Mouse (Mus musculus) G1E-ER4 (cell line): ENCODE measurements around the gene Zfp385a. TPM values are rescaled to one million over a fixed set of nuclear protein-coding genes. Genes with fewer than 3 reads are reported as not detected.

Experiments used
- GATA1 ChIP-seq: IDR thresholded peaks from one replicate; pipeline ENCODE4 v1.8.0; 2012; ENCODE audit warnings: low read length, inconsistent platforms
- polyA plus RNA-seq: library from polyadenylated mRNA; stranded (reverse); fragments of >175 nt; gene quantifications from 2 replicates; pipeline ENCODE4 v1.2.3, GENCODE M21; 2012

The Zfp385a gene
- polyA plus RNA-seq, 1 experiment = 673 TPM

DNA sequence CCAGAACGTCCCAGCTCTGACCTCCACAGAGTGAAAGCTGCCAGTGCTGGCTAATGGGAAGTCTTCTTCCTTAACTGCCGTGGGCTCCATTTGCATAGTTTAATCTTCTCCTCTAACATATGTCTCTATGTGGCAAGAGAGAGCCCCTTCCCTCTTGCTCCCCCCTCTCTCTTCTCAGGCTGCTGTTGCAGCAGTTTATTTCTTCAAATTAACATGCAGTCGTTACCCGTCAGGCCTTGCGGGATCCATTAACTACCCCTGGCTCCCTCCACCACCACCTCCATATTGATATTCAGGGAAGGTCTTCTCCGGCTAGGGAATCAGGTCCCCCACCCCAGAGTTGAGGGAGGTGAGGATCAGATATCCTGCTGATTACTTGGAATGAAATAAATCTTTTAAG lies 42.6 kb downstream of the Zfp385a start:
- no peak for TF ChIP-seq GATA1

DNA sequence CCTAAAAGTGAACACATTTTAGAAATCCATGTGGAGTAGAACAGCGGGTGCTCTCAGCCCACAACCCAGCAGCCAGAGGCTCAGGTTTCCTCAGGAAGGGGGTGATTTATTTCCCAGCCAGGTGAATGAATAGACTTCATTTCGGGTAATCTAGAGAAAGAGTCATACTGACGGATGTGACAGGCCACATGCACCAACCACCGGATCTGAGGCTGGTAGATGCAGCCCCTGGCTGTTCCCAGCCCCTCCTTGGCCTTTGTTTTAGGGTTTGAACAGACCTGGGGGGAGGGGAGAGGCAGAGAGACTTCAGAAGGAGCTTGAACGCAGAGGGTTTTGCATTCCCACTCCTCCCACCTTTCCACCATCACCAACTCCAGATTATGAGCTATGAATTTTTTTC lies 44.0 kb downstream of the Zfp385a start:
- no peak for TF ChIP-seq GATA1

DNA sequence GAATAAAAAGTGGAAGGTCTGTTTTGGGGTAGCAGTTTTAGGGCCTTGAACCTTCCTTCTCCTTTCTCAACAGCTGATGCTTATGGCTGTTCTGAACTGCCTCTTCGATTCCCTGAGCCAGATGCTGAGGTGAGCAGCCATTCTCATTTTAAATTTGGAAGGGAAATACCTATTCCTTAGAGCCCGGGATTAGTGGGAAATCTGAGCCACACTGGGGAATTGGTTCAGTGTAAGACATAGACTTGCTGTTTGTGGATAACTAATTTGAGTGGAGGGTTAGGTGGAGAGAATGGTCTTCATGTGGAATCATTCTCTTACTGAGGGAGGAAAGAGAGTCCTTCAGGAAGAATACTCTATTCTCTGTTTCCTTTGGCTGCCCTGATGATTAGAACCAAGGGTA lies 45.2 kb downstream of the Zfp385a start:
- no peak for TF ChIP-seq GATA1

DNA sequence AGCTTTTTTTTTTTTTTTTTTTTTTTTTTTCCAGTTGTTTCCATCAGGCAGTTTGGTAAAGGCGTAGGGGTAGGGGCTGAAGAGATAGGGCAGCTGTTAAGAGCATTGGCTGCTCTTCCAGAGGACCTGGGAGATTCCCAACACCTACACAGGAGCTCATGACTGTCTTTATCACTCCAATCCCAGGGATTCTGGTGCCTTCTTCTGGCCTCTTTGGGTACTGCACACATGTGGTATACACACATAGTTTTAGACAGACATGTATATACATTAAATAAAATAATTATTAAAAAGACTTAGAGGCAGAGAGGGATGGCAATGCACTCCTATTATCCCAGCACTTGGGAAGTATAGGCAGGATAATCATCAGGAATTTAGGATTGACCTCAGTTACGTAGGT lies 46.5 kb downstream of the Zfp385a start:
- TF ChIP-seq GATA1 = no peak

DNA sequence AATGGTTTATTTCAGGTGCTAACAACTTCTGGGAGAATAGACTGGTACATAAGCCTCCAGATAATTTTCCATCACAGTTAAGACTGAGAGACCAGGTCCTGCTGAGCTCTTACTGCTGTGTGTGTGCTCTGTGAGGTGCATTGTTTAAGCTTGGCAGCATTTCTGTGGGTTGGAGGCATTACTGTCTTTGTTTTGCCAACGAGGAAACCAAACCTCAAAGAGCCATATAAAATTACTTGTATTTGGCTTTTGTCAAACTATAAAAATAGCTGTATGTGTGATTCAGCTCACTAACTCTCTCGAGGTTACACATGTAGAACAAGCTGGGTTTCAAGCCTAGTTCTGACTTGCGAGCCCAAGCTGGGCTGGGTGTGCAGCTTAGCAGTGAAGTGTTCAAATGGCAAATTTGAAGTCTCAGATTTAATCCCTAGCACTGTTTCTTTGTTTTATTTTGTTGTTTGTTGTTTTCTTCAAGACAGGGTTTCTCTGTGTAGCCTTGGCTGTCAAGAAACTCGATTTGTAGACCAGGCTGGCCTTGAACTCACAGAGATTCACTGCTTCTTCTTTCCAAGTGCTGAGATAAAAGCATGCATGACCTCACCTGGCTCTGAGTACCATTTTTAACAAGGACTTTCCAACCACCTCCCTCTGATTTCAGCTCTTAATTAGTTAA lies 47.1 kb downstream of the Zfp385a start:
- no peak for TF ChIP-seq GATA1

DNA sequence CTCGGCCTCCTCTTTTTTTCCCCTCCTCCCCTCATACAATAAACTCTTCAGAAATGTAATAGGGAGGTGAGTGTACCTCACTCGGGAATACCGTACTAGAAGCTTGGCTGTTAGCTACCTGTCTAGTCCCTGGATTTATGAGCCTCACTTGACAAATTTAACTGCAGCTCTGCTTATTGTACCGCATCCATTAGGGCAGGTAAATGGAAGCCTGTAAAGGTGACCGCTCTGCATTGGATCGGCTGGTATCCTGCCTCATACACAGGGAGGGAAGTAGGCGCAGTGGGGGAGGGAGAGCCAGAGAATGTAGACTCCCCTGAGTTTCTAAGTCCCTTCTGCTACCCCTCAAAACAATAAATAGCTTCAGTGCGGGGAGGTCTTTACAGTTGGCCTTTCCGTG lies 49.0 kb downstream of the Zfp385a start:
- TF ChIP-seq GATA1 = no peak

DNA sequence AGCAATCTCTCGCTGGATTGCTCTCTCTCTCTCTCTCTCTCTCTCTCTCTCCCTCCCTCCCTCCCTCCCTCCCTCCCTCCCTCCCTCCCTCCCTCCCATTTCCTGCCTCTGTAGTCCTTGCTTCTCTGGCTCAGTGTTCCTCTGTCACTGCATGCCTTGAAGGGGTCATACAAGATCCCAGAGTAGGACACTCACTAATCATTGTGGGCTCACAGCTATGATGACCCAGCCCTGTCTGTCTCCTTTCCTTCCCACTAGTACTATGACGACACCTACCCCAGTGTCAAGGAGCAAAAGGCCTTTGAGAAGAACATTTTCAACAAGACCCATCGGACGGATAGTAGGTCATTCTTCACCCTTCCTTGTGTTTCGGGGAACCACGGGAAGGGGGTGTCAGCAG lies 49.5 kb downstream of the Zfp385a start:
- no peak for TF ChIP-seq GATA1

DNA sequence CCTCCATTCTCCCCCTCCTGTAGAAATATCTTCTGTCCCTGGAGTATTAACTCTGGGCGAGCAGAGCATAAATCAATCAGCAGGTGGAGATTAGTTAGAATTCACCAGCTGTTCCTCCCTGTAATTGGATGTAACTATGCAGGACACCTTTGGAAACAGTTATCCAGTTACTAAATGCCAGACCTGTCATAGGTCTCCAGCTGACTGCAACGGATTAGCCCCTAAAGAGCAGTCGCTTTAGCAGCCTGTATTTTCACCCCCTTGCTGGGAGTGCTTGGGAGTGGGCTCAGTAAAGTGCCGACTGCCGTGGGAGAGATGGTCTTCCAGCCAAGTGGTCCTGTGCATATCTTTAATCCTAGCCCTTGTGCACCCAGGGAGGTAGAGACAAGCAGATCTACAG lies 50.3 kb downstream of the Zfp385a start:
- TF ChIP-seq GATA1 = no peak

DNA sequence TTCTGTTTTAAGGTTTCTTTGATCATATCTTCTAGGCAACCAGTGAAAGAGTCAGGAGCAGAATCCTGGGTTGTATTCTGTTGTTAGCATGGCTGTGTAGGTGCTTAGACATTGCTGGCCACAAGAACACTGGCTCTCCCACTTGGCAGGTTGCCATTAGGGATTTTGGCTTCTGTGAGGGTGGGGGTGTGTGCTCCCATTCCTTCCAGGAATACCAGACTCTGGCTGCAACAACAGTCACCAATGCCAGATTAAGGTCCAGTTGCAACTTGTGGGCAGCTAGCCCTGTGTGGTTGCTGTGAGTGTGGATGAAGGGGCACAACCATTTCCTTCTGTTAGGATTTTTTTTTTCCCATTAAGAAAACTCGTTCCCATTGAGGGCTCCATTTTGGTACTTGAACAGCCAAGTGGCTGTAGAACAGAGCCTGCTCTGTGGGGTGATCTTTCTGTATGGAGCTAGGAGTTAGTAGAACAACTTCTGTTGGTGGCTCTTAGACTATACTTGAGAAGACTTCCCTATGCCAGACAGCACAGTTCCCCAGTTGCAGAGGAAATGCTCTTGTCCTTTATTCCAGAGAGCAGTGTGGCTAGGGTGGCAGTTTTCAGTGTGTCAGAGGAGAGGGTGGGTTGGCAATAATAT lies 54.0 kb downstream of the Zfp385a start:
- no peak for TF ChIP-seq GATA1

DNA sequence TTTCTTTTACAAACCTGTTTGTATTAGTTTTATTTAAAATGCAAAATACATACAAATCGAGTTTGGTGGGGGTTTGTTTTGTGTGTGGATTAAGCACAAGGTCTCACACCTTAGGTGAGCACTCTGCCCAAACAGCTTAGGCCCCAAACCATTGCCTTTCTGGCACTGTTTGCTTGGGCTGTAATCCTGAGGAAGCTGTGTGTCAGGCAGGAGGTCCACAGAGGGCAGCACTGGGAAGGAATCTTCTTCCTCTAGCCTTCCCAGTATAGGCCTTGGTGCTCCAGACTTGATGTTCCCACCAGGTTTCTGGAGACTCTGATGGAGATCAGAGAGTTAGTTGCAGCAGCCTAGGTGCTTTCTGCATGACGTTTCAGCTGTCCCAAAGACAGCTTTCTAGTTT lies 55.2 kb downstream of the Zfp385a start:
- no peak for TF ChIP-seq GATA1

DNA sequence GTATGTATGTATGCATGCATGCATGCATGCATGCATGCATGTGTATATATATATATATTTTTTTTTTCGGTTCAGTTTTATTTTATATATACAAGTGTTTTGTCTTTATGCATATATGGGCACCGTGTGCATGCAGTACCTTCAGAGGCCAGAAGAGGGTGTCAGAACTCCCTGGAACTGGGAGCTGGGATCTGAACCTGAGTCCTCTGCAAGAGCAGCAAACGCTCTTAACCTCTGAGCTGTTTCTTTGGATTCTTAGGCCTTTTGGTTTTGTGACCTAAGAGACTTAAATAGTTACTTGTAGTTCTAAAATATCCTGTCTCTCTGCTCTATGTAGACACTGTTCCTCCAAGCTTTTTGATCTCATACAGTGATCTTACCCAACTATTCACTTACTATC lies 55.8 kb downstream of the Zfp385a start:
- no peak for TF ChIP-seq GATA1

DNA sequence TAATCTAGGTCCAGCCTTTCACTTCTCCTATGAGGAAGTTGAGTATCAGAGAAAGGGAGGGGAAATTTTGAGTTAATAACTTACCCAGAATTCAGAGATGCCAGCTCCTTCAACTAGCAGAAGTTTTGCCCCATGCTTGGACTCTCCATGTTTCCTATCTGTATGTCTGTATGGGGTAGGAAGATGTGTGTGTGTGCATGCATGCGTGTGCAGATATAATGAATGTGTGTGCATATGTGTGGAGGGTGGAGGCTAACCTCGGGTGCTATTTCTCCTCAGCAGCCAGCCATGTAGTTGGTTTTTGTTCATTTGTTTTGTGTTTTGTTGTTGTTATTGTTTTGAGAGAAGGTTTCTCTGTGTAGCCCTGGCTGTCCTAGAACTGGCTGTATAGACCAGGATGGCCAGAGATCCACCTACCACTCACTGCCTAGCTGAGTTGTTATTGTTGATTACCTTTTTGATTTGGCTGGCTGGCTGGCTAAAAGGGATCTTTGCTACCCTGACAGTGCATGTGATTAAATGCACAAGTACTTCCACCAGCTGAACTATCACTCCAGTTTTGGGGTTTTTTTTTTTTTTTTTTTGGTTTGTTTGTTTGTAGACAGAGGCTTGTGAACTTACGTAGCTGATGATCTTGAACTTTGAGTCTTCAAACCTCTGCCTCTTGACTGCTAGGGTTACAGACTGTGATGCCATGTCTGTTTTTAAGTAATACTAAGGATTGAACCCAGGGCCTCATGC lies 58.3 kb downstream of the Zfp385a start:
- TF ChIP-seq GATA1 = no peak

DNA sequence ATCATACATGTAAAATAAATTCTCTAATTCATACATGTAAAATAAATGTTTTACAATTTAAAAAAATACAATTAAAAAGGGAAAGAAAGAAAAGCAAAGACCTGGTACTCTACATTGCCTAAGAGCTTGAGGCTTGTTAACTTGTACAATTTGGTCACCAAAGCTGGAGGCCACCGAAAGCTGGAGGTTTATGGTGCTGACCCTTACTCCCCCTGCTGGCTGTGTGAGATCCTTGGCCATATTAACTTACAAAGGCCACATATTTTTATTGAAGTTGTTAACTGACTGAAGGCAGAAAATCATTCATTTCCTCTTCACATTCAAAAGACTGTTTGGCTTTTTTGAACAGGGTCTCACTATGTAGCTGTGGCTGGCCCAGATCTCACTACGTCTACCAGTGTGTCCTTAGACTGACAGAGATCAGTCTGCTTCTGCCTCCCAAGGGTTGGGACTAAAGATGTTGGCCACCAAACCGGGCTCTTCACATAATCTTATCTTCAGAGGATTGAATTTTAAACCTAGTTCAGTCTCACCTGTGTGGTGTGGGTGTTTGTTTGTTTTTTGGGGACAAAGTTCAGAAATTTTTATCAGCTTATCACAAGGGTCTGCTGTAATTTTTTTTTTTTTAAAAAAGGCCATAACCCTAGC lies 59.0 kb downstream of the Zfp385a start:
- no peak for TF ChIP-seq GATA1

DNA sequence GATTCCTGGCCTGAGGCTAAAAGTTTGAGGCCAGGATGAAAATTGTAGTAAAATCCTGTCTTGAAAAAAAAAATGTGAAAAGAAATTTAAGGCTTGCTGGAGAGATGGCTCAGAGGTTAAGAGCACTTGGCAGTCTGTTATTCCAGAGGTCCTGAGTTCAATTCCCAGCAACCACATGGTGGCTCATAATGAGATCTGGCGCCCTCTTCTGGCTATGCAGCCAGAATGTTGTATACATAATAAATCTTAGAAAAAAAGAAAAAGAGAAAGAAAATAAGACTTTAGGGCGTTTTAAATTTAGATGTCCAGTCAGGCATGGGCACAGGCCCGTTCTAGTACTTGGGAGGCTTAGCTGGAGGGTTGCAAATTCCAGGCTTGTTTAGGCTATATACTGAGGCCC lies 60.1 kb downstream of the Zfp385a start:
- TF ChIP-seq GATA1 = no peak

DNA sequence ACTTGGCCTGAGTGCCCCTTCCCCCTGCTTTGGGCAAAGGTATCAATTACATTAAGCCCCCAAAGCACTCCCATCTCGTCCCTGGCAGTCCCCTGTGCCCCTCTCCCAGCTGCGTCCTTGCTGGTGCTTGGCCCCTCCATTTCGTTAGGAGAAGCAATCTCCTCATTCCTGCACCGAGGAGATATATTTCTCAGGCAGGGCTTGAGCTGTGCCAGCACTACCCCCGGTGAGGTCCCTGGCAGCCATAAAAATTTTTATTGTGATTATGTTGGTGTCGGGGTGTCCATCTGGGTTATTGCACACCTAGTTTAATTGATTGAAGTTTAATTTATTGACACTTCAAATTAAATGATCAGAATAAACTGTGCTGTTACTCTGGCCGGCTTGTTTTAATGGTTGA lies 61.9 kb downstream of the Zfp385a start:
- TF ChIP-seq GATA1 = no peak

DNA sequence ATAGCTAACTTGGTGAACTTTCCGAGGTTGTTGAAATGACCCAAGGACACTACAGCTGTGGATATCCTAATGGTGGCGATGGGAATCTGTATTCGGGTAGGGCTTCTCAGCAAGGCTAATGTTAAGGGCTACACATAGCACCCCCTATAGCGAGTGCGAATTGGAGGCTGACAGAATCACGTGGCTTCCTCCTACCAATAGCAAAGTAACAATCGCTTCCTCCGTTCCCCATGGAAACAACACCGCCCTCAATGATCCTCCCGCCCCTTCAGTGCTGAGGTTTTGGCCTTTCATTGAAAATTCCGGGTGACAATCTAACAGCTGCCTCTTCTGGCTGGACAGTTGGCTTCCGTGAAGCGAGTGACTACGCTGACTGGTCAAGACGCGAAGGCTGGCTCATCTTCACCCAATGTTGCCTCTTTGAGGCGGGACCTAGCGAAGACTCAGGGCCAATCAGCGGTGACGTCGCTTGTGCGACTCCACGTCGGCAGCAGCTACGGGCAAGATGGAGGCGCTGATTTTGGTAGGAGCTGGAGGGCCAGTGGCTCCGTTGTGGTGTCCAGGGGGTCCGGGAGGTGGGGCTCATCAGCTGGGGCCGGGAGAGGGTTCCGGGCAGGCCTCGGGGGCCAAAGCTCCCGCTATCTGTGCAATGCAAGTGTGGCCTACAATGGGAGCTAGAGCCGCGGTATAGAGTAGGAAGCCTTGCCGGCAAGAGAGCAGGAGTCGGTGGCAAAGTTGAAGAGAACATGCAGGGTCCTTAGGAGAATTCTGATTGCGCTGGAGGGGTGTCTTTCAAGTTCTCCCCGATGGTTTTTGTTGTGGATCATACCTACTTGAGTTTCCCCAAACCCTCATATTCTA lies 67.2 kb downstream of the Zfp385a start, which contains the start of gene Copz1:
Gene Copz1, plus strand, starts transcription at position 296 of the 861 bp plus-strand sequence.
- TF ChIP-seq GATA1 = no peak
